Mouse (Mus musculus) neural tube, embryonic 11.5 days (tissue): ENCODE data around the gene Ruvbl1. TPM values are rescaled to one million over a fixed set of nuclear protein-coding genes. Genes with fewer than 3 reads are reported as not detected.

Experiments
- ATAC-seq: fragments of 200-750 bp; cut with Nextera tagmentation; 2 replicates; pipeline ENCODE4 v1.8.0; 2017; ENCODE audit warnings: moderate number of reproducible peaks, mild to moderate bottlenecking, moderate TSS enrichment, moderate library complexity; ENCODE audit not compliant: insufficient read depth, low FRiP score, low TSS enrichment
- DNase-seq: peaks from one replicate; pipeline ENCODE4 v3.0.0-alpha.2; 2015; ENCODE audit warnings: low spot score
- H3K27ac ChIP-seq: fragments of 300-500 bp; sonication (generic); 2 replicates; pipeline ENCODE4 v1.5.1; 2014; ENCODE audit warnings: low read depth, mild to moderate bottlenecking, low read length
- H3K27me3 ChIP-seq: fragments of 300-500 bp; sonication (generic); 2 replicates; pipeline ENCODE4 v1.6.1; 2014; ENCODE audit warnings: mild to moderate bottlenecking, low read length, mixed read lengths; ENCODE audit not compliant: control insufficient read depth, insufficient read depth
- H3K36me3 ChIP-seq: fragments of 300-500 bp; sonication (generic); 2 replicates; pipeline ENCODE4 v1.6.1; 2014; ENCODE audit warnings: mild to moderate bottlenecking, low read length, moderate library complexity, mixed read lengths; ENCODE audit not compliant: control insufficient read depth, insufficient read depth
- H3K4me1 ChIP-seq: fragments of 300-500 bp; sonication (generic); 2 replicates; pipeline ENCODE4 v1.6.1; 2014; ENCODE audit warnings: low read length, mixed read lengths; ENCODE audit not compliant: control insufficient read depth, insufficient read depth
- H3K4me2 ChIP-seq: fragments of 300-500 bp; sonication (generic); 2 replicates; pipeline ENCODE4 v1.6.1; 2014; ENCODE audit warnings: low read depth, mild to moderate bottlenecking, moderate library complexity
- H3K4me3 ChIP-seq: fragments of 300-500 bp; sonication (generic); 2 replicates; pipeline ENCODE4 v1.5.1; 2014; ENCODE audit warnings: low read depth, low read length
- H3K9ac ChIP-seq: fragments of 300-500 bp; sonication (generic); 2 replicates; pipeline ENCODE4 v1.6.1; 2014; ENCODE audit warnings: mild to moderate bottlenecking, low read length
- H3K9me3 ChIP-seq: fragments of 300-500 bp; sonication (generic); 2 replicates; pipeline ENCODE4 v1.6.1; 2016; ENCODE audit warnings: low read length; ENCODE audit not compliant: control insufficient read depth
- whole genome bisulfite sequencing: fragments of 180-500 bp; shearing (Covaris S2); extraction: QIAGEN DNeasy Blood & Tissue Kit; methylation state at CpG from one replicate; pipeline ENCODE4 v1.1.7; 2014; 5-methylcytosine and 5-hydroxymethylcytosine counted together
- polyA plus RNA-seq: library from polyadenylated mRNA; unstranded; fragments of >200 nt; fragmentation: Nextera tagmentation; extraction: Ambion mirVana; gene quantifications from 2 replicates; pipeline ENCODE4 v1.2.1, GENCODE M21; 2014

The Ruvbl1 gene
- polyA plus RNA-seq, 1 experiment from 2014 or later: 166 TPM

DNA sequence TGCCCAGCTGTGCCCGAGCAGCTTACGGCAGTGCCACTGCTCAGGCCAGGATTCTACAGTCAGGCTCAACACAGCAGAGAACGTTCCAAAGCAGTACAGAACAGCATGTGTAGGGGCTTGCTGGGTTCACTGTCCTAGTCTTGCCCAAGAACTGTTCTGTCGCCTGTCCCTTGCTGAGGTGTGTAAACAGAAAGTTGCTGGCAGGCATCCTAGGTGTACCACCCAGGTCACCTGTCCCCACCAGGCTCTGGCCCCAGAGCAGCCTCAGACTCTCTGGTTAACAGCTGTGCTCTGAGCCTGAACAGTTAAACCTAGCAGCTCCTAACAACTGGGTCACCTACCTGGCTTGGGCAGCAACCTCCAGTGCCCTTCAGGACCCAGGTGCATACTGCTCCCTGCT is 37.8 kb downstream of the Ruvbl1 start:
- no peak for ATAC-seq
- Histone ChIP-seq H3K36me3 (peaks cover 25% of the 10 kb centered on the region), H3K4me3 (no peak overlapping the region), H3K4me2 (no peak overlapping the region), H3K27ac (no peak overlapping the region), H3K27me3 (no peaks in the 10 kb centered on the region), H3K9ac (no peak overlapping the region), H3K4me1 (no peaks in the 10 kb centered on the region; the same call in 1 of the 2 replicates), H3K9me3 (no peaks in the 10 kb centered on the region)
- 93% methylated on average over 4 of the region's 4 CpGs for WGBS
- DNase-seq: no peak

DNA sequence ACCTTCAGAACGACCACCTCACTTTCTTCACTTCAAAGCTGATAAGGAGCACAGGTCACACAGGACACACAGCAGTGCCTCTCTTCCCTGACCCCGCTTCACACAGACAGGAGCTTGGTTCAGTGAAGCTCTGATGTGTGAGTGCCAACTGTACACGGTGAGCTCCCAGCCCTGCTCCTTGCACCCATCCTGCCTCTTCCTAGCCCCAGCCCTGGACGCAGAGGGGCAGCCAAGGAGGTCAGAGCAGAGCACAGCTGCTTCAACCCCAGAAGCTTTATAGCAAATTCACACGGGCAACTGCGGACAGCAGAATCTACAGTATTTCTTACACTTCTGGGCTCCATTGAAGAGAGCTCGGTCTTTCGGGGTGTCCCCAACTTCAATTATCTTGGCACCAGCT is 48.8 kb downstream of the Ruvbl1 start:
- Histone ChIP-seq H3K4me1 (peaks cover 10% of the 10 kb centered on the region; the same call in 1 of the 2 replicates), H3K36me3 (peaks cover 29% of the 10 kb centered on the region), H3K27me3 (no peaks in the 10 kb centered on the region), H3K27ac (no peak overlapping the region), H3K9ac (no peak overlapping the region), H3K4me2 (no peak overlapping the region), H3K9me3 (no peaks in the 10 kb centered on the region), H3K4me3 (no peak overlapping the region)
- ATAC-seq: no peak
- no peak for DNase-seq
- WGBS: 95% methylated on average over 8 of the region's 8 CpGs

DNA sequence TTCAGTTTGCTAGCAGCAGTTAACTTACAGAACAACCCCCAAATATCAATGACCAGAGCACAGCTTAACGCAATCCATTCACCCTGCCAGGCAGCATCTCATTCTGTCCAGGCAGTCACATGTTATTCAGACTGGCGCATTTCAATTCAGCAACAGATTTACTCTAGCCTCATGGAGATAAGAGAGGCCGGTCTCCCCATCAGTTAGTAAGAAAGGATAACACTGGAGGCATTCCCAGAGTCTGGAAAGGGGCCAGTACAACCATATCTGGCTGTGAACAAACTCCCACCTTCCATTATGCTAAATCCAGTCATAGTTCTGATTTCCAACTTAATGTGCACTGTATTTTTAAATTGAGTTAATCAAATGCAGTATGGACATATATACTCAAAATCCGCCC is 49.3 kb downstream of the Ruvbl1 start:
- ATAC-seq: no peak
- Histone ChIP-seq H3K4me3 (no peak overlapping the region), H3K9ac (no peak overlapping the region), H3K36me3 (peaks cover 26% of the 10 kb centered on the region), H3K27ac (no peak overlapping the region), H3K27me3 (no peaks in the 10 kb centered on the region), H3K9me3 (no peaks in the 10 kb centered on the region), H3K4me1 (peaks cover 13% of the 10 kb centered on the region), H3K4me2 (no peak overlapping the region)
- 96% methylated on average over 4 of the region's 4 CpGs for WGBS
- no peak for DNase-seq

DNA sequence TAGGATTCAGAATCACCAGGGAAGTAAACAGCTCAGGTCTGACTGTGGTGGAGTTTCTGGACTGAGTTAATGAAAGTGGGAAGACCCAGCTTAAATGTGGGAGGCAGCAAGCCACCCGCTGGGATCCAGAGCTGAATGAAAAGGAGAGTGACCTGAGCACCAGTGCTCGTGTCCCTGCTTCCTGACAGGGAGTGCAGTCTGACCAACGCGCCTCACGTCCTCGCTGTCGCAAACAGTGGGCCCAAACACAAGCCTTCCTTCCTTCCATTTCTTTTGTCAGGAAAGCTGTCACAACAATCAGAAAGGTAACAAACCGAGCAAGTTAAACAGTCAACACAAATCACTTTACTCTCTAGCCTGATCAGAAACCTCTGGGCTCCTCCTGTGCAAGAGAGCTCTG is 50.8 kb downstream of the Ruvbl1 start:
- 85% methylated on average over 8 of the region's 8 CpGs for WGBS
- no peak overlapping the region for H3K27ac ChIP-seq
- no peaks in the 10 kb centered on the region for H3K27me3 ChIP-seq
- H3K36me3 ChIP-seq: peaks cover 14% of the 10 kb centered on the region
- peaks cover 15% of the 10 kb centered on the region for H3K4me1 ChIP-seq
- no peak for DNase-seq
- no peak overlapping the region for H3K9ac ChIP-seq
- H3K9me3 ChIP-seq: no peaks in the 10 kb centered on the region
- no peak for ATAC-seq
- no peak overlapping the region for H3K4me3 ChIP-seq
- H3K4me2 ChIP-seq: no peak overlapping the region

DNA sequence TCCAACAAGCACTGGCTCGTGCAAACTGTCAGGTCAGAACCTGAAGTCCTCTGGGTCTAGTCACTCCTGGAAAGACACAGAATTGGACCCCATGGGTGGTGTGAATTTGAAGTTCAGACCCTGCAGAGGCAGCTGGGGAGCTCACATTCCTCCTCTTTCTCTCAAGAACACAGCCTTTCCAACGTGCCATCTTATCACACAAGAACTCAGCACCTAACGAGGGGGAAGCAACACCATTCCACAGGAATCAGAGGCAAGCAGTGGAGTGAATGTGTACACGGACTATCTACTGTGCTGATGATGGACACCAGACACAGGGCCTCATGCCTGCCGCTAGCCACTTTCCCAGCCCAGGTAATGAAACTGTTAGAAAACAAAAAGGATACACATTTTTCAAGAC is 51.5 kb downstream of the Ruvbl1 start:
- Histone ChIP-seq H3K9me3 (no peaks in the 10 kb centered on the region), H3K4me1 (peaks cover 15% of the 10 kb centered on the region), H3K9ac (no peak overlapping the region), H3K4me3 (no peak overlapping the region), H3K36me3 (peaks cover 10% of the 10 kb centered on the region), H3K4me2 (no peak overlapping the region), H3K27ac (no peak overlapping the region), H3K27me3 (no peaks in the 10 kb centered on the region)
- no peak for ATAC-seq
- no peak for DNase-seq
- WGBS: 80% methylated on average over 5 of the region's 5 CpGs

DNA sequence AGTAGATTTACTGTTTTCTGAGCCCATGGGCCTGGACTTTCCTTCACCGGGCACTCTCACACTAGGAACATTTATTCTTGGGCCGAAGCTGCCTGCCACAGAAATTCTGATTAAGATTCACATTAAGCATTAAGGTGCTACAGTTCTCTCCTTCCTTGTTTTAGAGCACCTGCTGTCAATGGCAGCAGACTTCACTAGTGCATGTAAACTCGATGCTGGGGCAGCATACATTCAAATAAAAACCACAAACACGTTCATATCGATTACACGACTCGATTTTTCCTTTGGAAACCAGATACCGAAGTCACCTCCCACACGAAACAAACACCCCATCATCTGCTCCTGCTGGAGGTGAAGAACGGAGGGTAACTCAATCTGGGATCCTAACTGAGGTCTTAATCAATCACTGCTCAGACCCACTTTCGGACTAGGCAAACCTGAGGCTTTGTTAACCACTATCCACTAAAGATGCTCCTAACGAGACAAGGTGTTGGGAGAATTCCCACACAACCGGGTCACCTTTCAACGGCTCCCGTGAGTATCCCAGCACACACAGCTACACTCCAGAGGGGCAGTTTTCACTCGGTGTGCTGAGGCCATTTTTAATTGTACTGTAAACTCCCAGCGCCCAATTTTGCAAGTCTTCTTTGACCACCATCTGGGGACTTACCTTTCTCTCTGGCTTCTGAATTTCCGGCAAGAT is 52.6 kb downstream of the Ruvbl1 start:
- WGBS: 16% methylated on average over 18 of the region's 18 CpGs
- Histone ChIP-seq H3K27ac (peak overlapping the region; percentile 62; the same call in 1 of the 2 replicates), H3K36me3 (peaks cover 3% of the 10 kb centered on the region; the same call in 1 of the 2 replicates), H3K9me3 (no peaks in the 10 kb centered on the region), H3K4me3 (peak overlapping the region; percentile 93), H3K9ac (peak overlapping the region; percentile 94), H3K4me1 (peaks cover 15% of the 10 kb centered on the region), H3K27me3 (no peaks in the 10 kb centered on the region), H3K4me2 (peak overlapping the region; percentile 93)
- no peak for DNase-seq
- 0 out of 2 replicates have a peak, but pooled peaks have one; percentile 1 for ATAC-seq

DNA sequence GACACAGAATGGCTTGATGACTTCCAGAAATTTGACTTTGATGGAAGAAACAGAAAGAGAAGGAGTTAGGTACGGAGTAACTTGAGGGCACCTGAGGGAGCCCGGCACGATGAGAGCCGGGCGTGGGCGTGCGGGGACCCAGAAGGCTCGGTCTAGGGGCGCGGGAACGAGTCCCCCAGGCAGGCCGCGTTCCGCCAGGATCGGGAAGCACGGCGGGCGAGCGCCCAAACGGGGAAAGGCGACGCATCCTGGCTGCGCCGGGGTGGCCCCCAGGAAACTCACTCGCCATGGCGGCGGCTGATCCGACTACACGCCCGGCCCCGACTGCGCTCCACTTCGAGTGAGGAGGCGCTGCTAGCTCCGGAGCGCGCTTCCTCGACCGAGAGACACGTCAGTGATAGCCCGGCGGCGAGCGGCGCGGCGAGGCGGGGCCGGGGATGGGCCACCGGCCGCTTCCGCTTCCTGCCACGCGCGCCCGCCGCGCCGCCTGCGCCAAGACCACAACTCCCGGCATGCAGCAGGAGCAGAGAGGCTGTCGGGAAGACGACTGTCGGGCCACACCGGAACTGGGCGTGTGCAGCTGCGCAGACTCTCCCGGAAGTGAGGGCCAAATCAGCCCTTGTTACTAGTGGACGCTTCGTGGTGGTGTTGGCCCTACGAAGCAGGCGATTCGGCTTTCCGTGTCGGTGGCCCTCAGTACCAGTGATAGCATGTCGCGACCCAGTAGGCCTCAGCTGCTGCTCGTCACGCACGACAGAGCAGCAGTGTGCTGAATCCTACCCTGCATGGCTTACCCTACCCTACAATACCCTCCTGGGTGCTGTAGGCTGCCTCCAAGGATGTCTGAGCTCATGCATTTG is 53.4 kb downstream of the Ruvbl1 start, which contains the start of gene Sec61a1:
Gene Sec61a1 (minus strand): TSS at position 502 of the 860 bp plus-strand sequence.
- no peaks in the 10 kb centered on the region for H3K27me3 ChIP-seq
- peak within 1 kb of the TSS; percentile 86 for H3K27ac ChIP-seq
- peak within 1 kb of the TSS; percentile 93 for H3K4me3 ChIP-seq
- WGBS: under 1% methylated on average over 77 of the region's 80 CpGs
- H3K9ac ChIP-seq: peak within 1 kb of the TSS; percentile 94
- peak within 1 kb of the TSS; percentile 93 for H3K4me2 ChIP-seq
- H3K4me1 ChIP-seq: peaks cover 15% of the 10 kb centered on the region
- ATAC-seq: peak; percentile 97
- DNase-seq: peak; percentile 96
- peaks cover 3% of the 10 kb centered on the region; the same call in 1 of the 2 replicates for H3K36me3 ChIP-seq
- no peaks in the 10 kb centered on the region for H3K9me3 ChIP-seq

DNA sequence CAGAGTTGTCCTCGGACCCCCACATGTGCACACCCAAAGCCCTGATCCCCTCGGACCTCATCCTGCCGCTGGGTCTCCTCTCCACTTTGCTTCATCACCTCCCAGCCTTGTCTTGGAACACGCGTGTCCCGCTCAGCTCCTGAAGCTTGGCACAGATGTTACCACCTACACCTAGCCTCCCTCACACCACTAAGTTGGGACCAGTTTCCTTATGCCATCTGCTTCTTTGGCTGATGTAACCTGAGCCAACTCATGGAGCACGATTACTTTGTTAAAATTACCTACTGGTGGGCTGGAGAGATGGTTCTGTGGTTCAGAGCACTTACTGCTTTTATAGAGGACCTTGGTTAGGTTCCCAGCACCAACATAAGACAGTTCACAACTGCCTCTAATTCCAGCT is 56.6 kb downstream of the Ruvbl1 start:
- no peaks in the 10 kb centered on the region for H3K27me3 ChIP-seq
- H3K4me3 ChIP-seq: no peak overlapping the region
- no peaks in the 10 kb centered on the region for H3K9me3 ChIP-seq
- no peak for ATAC-seq
- no peak overlapping the region for H3K27ac ChIP-seq
- H3K4me1 ChIP-seq: peaks cover 15% of the 10 kb centered on the region
- no peaks in the 10 kb centered on the region for H3K36me3 ChIP-seq
- WGBS: 88% methylated on average over 7 of the region's 7 CpGs
- H3K9ac ChIP-seq: no peak overlapping the region
- H3K4me2 ChIP-seq: no peak overlapping the region
- no peak for DNase-seq
